Mouse (Mus musculus) liver, embryonic 11.5 days (tissue): ENCODE results near the gene Ctla4. TPM values are rescaled to one million over a fixed set of nuclear protein-coding genes. Genes with fewer than 3 reads are reported as not detected.

Experiments used
- ATAC-seq: fragments of 200-750 bp; cut with Nextera tagmentation; replicated peaks from 2 replicates; pipeline ENCODE4 v1.8.0; 2017; ENCODE audit warnings: moderate number of reproducible peaks, mild to moderate bottlenecking, moderate TSS enrichment, moderate library complexity; ENCODE audit not compliant: low FRiP score
- DNase-seq: peaks from one replicate; pipeline ENCODE4 v3.0.0-alpha.2; 2017; ENCODE audit warnings: low spot score
- H3K27ac ChIP-seq: fragments of 300-500 bp; sonication (generic); 2 replicates; pipeline ENCODE4 v1.5.1; 2014; ENCODE audit warnings: mild to moderate bottlenecking, low read depth, low read length, control low read depth
- H3K27me3 ChIP-seq: fragments of 300-500 bp; sonication (generic); replicated peaks from 2 replicates; pipeline ENCODE4 v1.6.1; 2014; ENCODE audit warnings: low read length, mixed read lengths; ENCODE audit not compliant: control insufficient read depth, insufficient read depth
- H3K36me3 ChIP-seq: fragments of 300-500 bp; sonication (generic); 2 replicates; pipeline ENCODE4 v1.6.1; 2014; ENCODE audit warnings: mild to moderate bottlenecking, low read length, moderate library complexity, mixed read lengths; ENCODE audit not compliant: control insufficient read depth, insufficient read depth
- H3K4me1 ChIP-seq: fragments of 300-500 bp; sonication (generic); replicated peaks from 2 replicates; pipeline ENCODE4 v1.6.1; 2014; ENCODE audit warnings: low read length, mixed read lengths; ENCODE audit not compliant: control insufficient read depth, insufficient read depth
- H3K4me2 ChIP-seq: fragments of 300-500 bp; sonication (generic); 2 replicates; pipeline ENCODE4 v1.6.1; 2014; ENCODE audit warnings: mild to moderate bottlenecking, control low read depth, moderate library complexity
- H3K4me3 ChIP-seq: fragments of 300-500 bp; sonication (generic); 2 replicates; pipeline ENCODE4 v1.5.1; 2014; ENCODE audit warnings: low read depth, low read length, control low read depth
- H3K9ac ChIP-seq: fragments of 300-500 bp; sonication (generic); 2 replicates; pipeline ENCODE4 v1.6.1; 2014; ENCODE audit warnings: low read depth, low read length, control low read depth
- H3K9me3 ChIP-seq: fragments of 300-500 bp; sonication (generic); 2 replicates; pipeline ENCODE4 v1.6.1; 2016; ENCODE audit warnings: low read length, inconsistent platforms, mixed read lengths; ENCODE audit not compliant: control insufficient read depth
- WGBS: fragments of 180-500 bp; shearing (Covaris S2); extraction: QIAGEN DNeasy Blood & Tissue Kit; methylation state at CpG from one replicate; pipeline ENCODE4 v1.1.7; 2014; 5-methylcytosine and 5-hydroxymethylcytosine counted together
- polyA plus RNA-seq: library from polyadenylated mRNA; unstranded; fragments of >200 nt; fragmentation: Nextera tagmentation; extraction: Ambion mirVana; gene quantifications from 2 replicates; pipeline ENCODE4 v1.2.1, GENCODE M21; 2014

Gene Ctla4
- polyA plus RNA-seq, 1 experiment from 2014 or later: not detected

DNA sequence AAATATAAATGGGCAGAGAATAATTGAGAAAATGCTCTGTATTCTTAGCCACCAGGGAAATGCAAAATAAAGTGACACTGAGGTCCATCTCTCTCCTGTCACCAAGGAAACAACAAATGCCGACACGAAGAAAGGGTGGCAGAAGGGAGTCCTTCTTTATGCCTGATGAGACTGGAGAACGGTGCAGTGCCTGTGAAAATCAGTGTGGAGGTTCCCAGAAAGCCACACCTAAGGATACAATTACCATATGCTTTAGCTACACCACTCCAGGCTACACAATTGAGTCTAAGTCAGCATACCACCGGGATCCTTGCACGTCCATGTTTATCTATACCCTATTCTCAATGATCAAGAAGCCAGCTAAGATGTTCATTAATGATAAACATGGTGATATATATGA lies 25.4 kb upstream of the Ctla4 start:
- Histone ChIP-seq H3K9ac (no peak overlapping the region), H3K9me3 (no peaks in the 10 kb centered on the region), H3K27me3 (no peaks in the 10 kb centered on the region), H3K36me3 (no peaks in the 10 kb centered on the region), H3K4me3 (no peak overlapping the region), H3K4me2 (no peak overlapping the region), H3K27ac (no peak overlapping the region), H3K4me1 (peaks cover 9% of the 10 kb centered on the region)
- ATAC-seq: no peak
- DNase-seq: no peak
- 75% methylated on average over 5 of the region's 5 CpGs for WGBS

DNA sequence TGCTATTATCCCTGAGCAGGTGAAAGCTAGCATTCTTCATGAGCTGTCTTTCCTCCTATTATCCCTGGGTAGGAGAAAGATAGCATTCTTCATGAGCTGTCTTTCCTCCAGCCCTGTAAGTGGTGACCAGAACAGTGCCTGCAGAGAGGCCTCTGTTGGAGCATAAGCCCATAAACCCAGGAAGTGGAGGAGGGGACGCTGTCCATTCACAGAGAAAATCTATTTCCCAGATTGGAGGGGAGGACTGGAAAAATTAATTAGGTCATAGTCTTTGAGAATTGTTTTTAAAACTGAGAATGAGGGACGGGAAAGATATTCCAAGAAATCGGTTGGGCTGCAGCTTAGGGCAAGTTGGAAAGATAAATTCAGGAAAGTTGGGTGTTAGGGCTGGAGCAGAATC lies 24.3 kb upstream of the Ctla4 start:
- WGBS: 55% methylated on average over 3 of the region's 3 CpGs
- Histone ChIP-seq H3K4me3 (no peak overlapping the region), H3K27me3 (no peaks in the 10 kb centered on the region), H3K9me3 (no peaks in the 10 kb centered on the region), H3K36me3 (no peaks in the 10 kb centered on the region), H3K4me2 (no peak overlapping the region), H3K9ac (no peak overlapping the region), H3K27ac (0 out of 2 replicates have a peak overlapping the region, but pooled peaks have one; percentile 38), H3K4me1 (peaks cover 9% of the 10 kb centered on the region)
- DNase-seq (no peak), ATAC-seq (no peak)

- Histone ChIP-seq H3K4me3 (no peak overlapping the region), H3K27ac (0 out of 2 replicates have a peak overlapping the region, but pooled peaks have one; percentile 38), H3K4me1 (peaks cover 9% of the 10 kb centered on the region), H3K4me2 (peak overlapping the region; percentile 14; the same call in 1 of the 2 replicates), H3K36me3 (no peaks in the 10 kb centered on the region), H3K27me3 (no peaks in the 10 kb centered on the region), H3K9ac (no peak overlapping the region), H3K9me3 (no peaks in the 10 kb centered on the region)
- DNase-seq (no peak), ATAC-seq (peak; percentile 57)
- WGBS: 32% methylated on average over 13 of the region's 13 CpGs
Measured at GRCm38 (mm10) chr1:60862951-60863461, 23.8 kb upstream of the Ctla4 start.

GRCm38 (mm10) chr1:60863701-60864100 lies 23.1 kb upstream of the Ctla4 start:
- H3K4me2 ChIP-seq: no peak overlapping the region
- no peak overlapping the region for H3K27ac ChIP-seq

DNA sequence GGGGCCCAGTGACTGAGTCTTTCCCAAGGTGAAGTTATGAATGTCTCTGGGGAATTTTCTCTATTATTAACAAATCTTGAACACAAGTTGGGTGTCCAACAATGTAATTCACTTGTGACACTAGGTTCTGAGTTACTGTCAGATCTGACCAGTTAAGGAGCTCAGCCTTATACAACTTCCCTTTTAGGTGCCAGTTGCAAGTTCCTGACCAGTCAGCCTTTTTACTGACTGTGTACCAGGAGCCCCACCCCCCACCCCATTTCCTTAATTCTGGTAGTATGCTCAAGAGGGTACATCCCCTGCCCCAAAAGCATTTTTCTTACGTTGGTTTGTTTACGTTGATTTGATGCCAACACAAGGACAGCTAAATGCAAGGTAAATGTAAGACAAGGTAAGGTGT lies 21.6 kb upstream of the Ctla4 start:
- Histone ChIP-seq H3K4me2 (no peak overlapping the region), H3K36me3 (no peaks in the 10 kb centered on the region), H3K9me3 (no peaks in the 10 kb centered on the region), H3K4me1 (peaks cover 8% of the 10 kb centered on the region), H3K27me3 (no peaks in the 10 kb centered on the region), H3K4me3 (no peak overlapping the region), H3K9ac (no peak overlapping the region), H3K27ac (no peak overlapping the region)
- DNase-seq (no peak), ATAC-seq (no peak)
- whole genome bisulfite sequencing: 57% methylated on average over 2 of the region's 2 CpGs

More at GRCm38 (mm10) chr1:60863701-60864100, 23.1 kb upstream of the Ctla4 start:
- no peak for ATAC-seq
- no peak for DNase-seq
- WGBS: 57% methylated on average over 3 of the region's 3 CpGs
- H3K36me3 ChIP-seq: no peaks in the 10 kb centered on the region
- H3K4me3 ChIP-seq: no peak overlapping the region
- H3K9ac ChIP-seq: no peak overlapping the region
- no peaks in the 10 kb centered on the region for H3K9me3 ChIP-seq
- no peaks in the 10 kb centered on the region for H3K27me3 ChIP-seq
- peaks cover 9% of the 10 kb centered on the region for H3K4me1 ChIP-seq

DNA sequence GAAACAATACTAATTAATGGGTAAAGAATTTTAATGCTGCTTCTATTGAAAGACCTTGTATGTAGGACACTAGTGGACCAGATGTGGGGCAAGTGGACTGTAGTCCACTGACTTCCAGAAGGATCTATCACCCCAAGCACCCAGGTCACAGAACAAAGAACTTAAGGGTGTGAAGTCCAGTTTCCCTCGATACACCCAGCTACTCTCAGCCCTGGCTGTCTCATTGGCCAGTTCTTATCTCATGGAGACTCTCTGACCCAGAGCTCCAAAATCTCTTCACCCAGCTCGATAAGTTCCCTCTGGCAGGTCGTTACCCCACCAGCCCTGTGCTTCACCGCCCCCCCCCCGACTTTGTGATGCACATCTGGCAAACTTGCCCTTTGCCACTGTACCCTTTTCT lies 20.8 kb upstream of the Ctla4 start:
- Histone ChIP-seq H3K9me3 (no peaks in the 10 kb centered on the region), H3K4me2 (no peak overlapping the region), H3K27ac (no peak overlapping the region), H3K27me3 (no peaks in the 10 kb centered on the region), H3K4me1 (peaks cover 5% of the 10 kb centered on the region; the same call in 1 of the 2 replicates), H3K36me3 (no peaks in the 10 kb centered on the region), H3K9ac (no peak overlapping the region), H3K4me3 (no peak overlapping the region)
- ATAC-seq (no peak), DNase-seq (no peak)
- 42% methylated on average over 5 of the region's 5 CpGs for WGBS

DNA sequence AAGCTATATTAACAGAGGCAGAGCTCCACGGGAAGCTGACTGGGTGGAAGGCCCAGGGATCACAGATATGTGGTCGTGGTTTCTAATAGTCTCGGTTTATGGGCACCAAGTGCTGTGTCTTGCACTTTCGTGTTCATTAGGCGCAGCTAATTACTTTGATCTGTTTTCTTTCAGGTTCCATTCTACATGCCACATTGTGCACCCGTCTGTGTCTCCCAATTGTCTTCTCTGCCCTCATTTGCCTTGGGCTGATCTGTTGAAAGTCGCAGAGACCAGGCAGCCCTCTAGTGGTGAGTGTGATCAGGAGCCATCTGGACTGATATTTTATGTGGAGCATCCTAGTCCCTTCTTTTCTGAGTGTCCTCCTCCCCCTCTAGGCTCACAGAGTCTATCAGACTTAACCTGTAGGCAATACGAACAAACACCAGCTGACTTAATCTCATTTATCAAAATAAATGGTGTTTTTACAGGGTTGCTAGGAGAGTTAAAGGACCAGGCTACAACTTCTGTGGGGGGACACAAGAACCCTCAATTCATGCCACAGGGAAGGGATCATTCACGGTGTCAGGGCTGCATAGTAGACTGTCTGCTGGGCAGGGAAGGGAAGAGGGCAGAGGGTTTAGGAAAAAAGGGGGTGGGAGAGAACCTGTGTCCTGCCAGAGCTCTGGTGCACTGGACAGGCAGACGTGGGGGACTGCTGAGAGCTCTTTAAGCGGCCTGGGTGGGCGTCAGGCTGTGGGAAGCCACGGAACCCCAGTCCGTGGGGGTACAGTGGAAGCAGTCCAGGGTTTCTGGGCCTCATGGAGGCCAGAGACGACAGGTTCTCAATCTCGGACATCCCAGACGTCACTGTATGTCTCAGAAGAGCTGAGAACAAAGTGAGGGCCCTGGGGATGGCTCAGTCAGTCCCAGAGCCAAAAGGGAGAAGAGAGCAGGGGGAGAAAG lies 18.2 kb upstream of the Ctla4 start:
- H3K27me3 ChIP-seq: no peaks in the 10 kb centered on the region
- no peak for DNase-seq
- no peaks in the 10 kb centered on the region for H3K9me3 ChIP-seq
- no peak overlapping the region for H3K27ac ChIP-seq
- no peak overlapping the region for H3K4me2 ChIP-seq
- no peaks in the 10 kb centered on the region for H3K36me3 ChIP-seq
- WGBS: 73% methylated on average over 17 of the region's 17 CpGs
- ATAC-seq: no peak
- no peak overlapping the region for H3K4me3 ChIP-seq
- no peak overlapping the region for H3K9ac ChIP-seq
- H3K4me1 ChIP-seq: 0 out of 2 replicates have a peak, but pooled peaks cover 2% of the 10 kb centered on the region

DNA sequence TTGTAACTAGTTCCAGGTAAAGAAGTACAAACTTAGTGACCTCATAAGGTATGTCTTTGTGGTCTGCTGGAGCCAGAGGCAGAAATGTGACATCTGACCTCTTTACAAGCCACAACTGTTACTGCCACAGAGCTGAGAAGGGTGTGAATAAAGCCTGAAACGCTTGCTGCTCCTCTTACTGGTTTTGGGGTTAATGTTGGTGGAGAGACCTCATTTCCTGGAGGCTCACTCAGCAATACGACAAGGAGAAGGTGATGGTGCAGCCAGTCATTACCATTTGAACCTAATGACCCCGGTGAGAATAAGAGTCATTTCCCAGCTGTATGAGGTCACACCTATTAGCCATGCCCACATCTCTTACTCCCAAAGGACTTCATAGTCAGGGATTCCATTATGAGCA lies 11.5 kb upstream of the Ctla4 start:
- whole genome bisulfite sequencing: 53% methylated on average over 3 of the region's 3 CpGs
- Histone ChIP-seq H3K4me1 (no peaks in the 10 kb centered on the region), H3K9ac (no peak overlapping the region), H3K27ac (no peak overlapping the region), H3K27me3 (no peaks in the 10 kb centered on the region), H3K9me3 (no peaks in the 10 kb centered on the region), H3K4me3 (no peak overlapping the region), H3K4me2 (no peak overlapping the region), H3K36me3 (no peaks in the 10 kb centered on the region)
- DNase-seq: no peak
- ATAC-seq: no peak
